Mouse (Mus musculus) thymus, postnatal 25 days (tissue): ENCODE measurements at regions not wholly inside any gene's neighbourhood (a gene's known extent, or its start where the extent isn't known, plus 50 kb on each side); places are given as distances from the start of the nearest gene placed in this dataset.
"Not testable (repeated sequence)": the region's sequence is repeated elsewhere in the genome, so short reads cannot be mapped to it uniquely, and the experiment has no call there.

Experiments used
- DNase-seq: peaks from one replicate; pipeline ENCODE4 v3.0.0; 2022

DNA sequence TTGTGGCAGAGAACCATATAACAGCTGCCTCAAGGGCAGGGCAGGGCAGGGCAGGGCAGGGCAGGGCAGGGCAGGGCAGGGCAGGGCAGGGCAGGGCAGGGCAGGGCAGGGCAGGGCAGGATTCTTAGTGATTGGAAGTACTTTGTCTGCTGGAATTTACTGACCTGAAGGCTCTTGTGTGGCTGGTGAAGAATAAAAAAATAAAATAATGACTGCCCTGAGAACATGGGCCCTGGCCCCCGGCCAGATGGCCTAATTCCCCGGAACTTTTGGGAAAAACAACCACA, 169.3 kb downstream of the Qk start:
- not testable (repeated sequence) for DNase-seq

GRCm38 (mm10) chr17:10149682-10150402, 169.8 kb downstream of the Qk start:
- DNase-seq, result no peak

DNA sequence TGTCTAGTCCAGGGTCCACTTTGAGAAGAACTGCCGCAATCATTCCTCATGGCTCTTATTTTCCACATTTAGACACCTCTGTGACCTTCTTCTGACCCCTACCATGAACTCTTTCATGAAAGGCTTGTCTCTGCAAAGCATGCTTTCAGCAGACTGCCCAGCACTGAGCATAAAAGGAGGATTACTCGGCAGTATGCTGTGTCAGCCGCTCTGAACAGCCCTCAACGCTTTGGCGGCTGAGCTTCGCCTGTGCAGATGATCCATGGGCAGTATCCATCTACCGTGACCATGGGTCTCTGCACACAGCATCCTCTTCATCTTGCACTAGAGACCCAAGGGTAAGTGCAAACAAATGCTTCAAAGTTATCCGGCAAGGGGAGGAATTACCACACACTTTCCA, 172.5 kb downstream of the Qk start:
- DNase-seq, result no peak

GRCm38 (mm10) chr17:10146576-10146975, 173.1 kb downstream of the Qk start:
- DNase-seq, result no peak

GRCm38 (mm10) chr17:10138847-10139246, 180.8 kb downstream of the Qk start:
- no peak for DNase-seq

GRCm38 (mm10) chr17:10138374-10138773, 181.3 kb downstream of the Qk start:
- DNase-seq, result no peak

DNA sequence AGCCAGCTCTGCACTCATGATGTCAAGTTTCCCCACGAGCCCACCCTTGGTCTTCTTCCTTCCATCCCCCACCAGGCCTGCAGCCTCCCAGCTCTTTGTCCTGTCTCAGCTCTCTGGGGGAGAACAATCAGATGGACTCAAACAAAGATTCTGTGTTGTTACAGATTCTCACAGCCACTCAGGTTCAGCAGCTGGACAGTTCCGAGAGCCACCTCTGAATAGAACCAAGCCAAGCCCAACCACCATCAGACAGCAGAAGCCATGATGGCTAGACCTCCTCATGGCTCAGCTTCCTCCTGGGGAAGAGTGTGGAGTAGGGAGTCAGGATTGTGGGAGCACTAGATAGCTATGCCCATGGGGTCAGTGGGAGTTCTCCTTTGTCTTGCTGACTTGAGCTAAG, 184.5 kb downstream of the Qk start:
- no peak for DNase-seq

- DNase-seq, result no peak
Measured at GRCm38 (mm10) chr17:10128591-10128990, 191.1 kb downstream of the Qk start.

GRCm38 (mm10) chr17:10122411-10122810, 197.2 kb downstream of the Qk start:
- DNase-seq, result no peak

DNA sequence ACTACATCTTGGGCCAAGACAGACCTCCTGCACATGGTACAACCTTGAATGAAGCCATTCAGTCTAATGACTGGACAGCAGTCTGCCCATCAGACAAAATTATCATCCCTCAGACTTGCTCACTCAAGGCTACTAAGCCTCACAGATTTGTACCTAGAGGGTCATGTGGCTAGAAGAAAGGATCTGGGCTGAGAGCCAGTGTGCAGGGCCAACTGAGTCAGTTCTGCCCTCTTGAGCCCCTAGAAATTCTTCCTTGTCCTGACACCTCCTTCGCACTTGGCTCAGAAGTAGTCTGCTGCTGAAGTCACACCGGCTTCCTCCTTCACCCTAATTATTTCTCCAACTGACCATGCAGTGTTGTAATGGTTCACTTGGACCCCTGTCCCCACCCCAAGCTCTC, 207.5 kb downstream of the Qk start:
- no peak for DNase-seq

DNA sequence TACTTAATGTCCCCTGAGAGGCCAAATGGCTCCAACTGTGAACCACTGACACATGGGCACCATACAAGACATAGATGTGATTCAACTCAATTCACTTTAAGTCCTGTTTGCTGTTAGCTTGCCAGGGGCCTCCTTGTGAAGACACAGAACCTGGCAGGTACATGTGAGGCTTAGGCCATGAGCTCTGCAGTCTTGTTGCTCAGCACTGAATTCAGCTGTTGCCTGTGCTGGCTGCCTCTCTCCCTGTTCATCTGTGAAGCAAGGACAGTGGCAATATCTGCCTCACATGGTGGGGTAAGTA, 209.3 kb downstream of the Qk start:
- DNase-seq, result no peak

- DNase-seq, result no peak
Measured at GRCm38 (mm10) chr17:10109511-10110374, 209.9 kb downstream of the Qk start.

- no peak for DNase-seq
Measured at GRCm38 (mm10) chr17:10105299-10105698, 214.4 kb downstream of the Qk start.

DNA sequence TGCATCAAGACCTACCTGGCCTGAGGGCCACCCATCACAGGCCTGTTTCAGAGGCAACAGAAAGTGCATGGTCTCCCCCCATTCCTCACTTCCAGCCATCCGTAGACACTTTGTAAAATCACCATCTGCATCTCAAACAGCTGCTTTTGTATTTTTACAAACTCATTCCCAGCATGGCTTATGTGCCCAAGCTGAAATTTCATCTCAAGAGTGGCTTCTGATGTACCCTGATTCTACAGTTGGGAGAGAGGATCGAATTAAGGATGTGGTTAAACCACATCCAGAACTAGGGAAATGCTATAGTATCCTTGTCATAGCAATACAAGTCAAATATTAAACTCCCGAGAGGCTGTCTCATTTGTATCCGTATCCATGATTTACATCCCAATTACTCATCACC, 221.5 kb downstream of the Qk start:
- DNase-seq, result no peak

DNA sequence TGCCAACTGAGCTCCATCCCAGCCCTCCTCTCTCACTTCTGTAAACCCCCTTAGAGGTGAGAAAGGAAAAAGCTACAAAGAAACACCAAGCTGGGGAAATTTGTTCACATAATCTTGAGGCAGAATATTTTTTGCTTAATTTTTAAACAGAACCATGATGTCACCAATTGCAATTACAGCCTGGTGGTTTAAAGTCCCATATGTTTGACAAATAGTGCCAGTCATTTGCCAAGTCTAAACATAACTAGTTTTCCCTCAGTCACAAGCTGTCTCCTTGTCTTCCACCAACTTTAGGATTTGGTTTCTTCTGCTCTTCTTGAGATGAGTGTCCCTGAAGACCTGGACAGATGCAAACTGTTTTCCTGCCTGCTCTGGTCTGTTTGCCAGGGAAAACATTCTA, 222.0 kb downstream of the Qk start:
- no peak for DNase-seq

DNA sequence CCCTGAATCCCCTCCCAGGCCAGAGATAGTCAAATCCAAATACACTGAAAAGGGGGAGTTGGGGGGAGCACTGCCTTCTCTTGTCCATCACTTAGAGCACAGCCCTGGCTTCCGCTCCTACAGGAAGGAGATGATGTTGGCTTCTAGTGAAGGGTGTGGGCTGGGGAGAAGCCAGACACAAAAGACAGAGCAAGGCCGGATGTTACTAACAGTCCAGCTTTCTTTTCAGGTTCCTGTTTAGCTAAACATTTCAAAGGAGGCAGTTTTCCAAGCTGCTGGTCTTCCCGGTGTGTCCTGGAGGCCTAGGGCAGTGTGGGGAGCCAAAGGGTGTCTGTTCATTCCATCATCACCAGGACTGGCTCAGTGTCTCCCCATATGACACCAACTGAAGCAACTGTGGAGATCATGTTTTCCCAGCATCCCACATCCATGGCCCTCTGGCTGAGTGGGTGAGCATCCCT, 223.8 kb downstream of the Qk start:
- DNase-seq, result no peak

DNA sequence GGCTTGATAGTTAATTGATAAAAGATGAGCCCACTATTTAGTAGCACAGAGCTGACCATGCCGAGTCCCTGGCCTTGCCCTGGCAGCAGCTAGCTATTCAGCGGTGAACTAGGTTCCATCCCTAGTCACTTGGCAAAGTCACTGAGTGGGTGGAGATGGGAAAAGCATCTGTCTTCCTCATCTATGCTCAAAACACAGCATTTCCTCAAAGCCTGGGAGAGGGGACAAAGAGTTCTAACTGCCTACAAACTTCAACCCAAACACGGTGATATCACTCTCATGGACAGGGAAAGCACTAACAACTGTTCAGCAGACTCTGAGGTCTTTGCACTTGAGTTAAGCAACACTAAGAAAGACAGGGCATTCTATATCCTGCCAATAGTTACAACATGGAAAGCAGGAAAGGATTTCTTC, 225.5 kb downstream of the Qk start:
- DNase-seq, result no peak

DNA sequence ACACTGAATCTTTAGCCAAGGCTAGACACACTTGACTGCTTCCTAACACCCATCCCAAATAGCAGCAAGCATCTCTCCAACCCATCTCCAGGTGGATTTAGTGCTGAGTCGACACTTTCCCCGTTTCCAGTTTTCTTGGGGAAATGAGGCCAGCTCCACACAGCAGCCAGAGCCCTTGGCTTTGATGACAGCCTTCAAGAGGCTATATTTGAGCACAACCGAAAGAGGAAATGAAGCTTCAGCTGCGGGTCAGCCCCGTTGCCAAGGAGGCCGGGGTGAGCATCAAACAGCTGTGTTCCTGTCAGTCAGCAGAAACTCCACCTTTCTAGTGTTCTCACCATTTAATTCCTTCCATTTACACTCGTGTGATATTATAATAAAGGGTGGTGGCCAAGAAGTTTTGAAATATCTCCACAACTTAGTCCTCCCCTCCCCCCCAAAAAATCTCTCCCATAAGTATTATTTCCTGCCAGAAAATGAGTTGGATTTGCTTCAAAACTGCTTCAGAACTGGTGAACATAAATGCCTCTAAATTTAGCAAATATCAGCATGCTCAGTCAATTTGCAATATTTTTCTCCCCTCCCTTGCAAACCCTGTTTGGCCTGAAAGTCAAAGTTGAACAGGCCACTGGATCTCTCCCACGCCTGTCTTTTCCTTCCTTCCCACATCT, 226.1 kb downstream of the Qk start:
- peak; percentile 31 for DNase-seq

- DNase-seq, result no peak
Measured at GRCm38 (mm10) chr17:10087192-10087886, 232.3 kb downstream of the Qk start.

- DNase-seq, result no peak
Measured at GRCm38 (mm10) chr17:10086558-10086957, 233.1 kb downstream of the Qk start.

GRCm38 (mm10) chr17:10086132-10086531, 233.5 kb downstream of the Qk start:
- no peak for DNase-seq

- DNase-seq, result no peak
Measured at GRCm38 (mm10) chr17:10081721-10082120, 237.9 kb downstream of the Qk start.

DNA sequence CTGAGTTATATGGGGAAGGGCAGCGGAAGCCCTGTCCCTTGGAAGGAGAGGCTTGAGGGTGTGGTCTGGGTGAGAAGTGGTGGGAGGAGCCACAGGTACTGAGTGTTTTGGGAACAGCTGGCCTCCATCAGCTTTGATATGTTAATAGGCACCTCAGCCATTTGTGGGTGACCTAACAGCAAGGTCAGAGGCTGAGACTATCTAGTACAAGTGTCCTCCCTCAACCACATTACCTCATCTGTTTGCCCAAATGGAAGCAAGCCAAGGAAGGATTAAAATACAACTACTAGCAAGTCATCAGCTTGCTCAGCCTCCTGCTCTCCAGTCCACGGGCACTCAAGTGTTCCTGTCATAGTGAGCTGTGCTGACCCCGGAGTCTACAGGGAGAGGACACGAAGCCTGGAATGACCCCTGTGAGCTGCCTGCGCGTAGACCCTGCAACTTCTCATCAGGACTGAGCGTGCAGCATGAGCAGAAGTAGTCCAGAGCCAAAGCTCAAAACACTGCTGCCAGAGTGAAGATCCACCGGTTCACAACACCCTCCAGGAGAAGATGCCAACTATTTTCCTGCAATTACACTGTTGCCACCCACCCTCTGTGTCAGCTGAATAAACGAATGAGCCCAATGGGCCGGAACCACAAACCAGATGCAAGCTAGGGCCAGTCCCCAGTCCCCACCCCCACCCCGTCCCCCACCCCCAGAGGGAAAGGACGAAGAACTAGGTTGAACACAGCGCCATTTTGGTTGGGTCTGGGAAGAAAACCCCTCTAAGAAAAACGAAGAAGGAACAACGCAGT, 239.6 kb downstream of the Qk start:
- no peak for DNase-seq
